Mouse (Mus musculus) yolk sac, embryonic 10.5 days (tissue): ENCODE measurements around the gene Gm7324.
"Not testable (repeated sequence)": the region's sequence is repeated elsewhere in the genome, so short reads cannot be mapped to it uniquely, and the experiment has no call there.

Source experiments
- DNase-seq: peaks from one replicate; pipeline ENCODE4 v3.0.0-alpha.2; 2017; ENCODE audit warnings: low spot score

Gene Gm7324

DNA sequence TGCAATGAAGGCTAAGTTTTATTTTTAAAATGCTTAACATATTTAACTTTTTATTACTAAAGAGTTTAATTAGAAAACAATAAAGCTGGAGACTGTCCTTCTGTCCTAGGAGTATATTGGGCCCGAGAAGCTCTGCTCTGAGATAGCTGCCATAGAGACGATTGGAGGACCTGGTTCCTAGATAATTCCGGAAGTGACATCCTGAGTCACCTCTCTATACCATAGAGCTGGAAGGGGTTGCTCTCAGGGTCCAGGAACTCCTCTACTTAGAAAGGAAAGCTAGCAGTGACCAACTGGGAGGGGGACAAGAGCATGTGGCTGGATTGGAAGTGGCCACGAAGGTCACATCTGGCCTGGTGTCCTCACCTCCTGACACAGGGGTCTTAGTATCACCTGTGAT is at the start of gene Gm7324:
TSS of gene Gm7324 (plus strand) at position 208 of the 400 bp plus-strand sequence.
- DNase-seq, result not testable (repeated sequence)

DNA sequence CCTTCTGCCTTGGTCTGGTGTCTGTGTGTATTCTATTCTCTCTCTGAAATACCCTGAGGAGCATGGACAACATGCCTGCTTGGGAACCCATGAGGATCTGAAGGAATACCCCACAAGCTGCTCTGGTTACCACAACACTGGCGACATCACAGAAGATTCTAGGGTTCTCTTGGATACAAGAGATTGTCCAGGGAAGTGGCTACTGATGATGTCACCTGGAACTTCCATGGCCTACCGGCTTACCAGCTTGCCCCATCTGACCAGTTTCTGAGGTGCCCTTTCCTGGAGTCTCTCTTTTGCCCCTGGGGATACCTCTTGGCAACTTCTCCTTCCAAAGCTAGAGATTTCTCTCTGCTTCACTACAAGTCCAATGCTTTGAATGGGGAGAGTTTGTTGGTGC is 20.5 kb upstream of the Gm7324 start, which contains the start of gene Gm8165:
TSS of gene Gm8165 (minus strand) at position 101 of the 400 bp plus-strand sequence.
- not testable (repeated sequence) for DNase-seq

DNA sequence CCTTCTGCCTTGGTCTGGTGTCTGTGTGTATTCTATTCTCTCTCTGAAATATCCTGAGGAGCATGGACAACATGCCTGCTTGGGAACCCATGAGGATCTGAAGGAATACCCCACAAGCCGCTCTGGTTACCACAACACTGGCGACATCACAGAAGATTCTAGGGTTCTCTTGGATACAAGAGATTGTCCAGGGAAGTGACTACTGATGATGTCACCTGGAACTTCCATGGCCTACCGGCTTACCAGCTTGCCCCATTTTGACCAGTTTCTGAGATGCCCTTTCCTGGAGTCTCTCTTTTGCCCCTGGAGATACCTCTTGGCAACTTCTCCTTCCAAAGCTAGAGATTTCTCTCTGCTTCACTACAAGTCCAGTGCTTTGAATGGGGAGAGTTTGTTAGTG is 29.8 kb downstream of the Gm7324 start, which contains the start of gene Gm16506:
TSS of gene Gm16506 (minus strand) at position 101 of the 400 bp plus-strand sequence.
- not testable (repeated sequence) for DNase-seq

DNA sequence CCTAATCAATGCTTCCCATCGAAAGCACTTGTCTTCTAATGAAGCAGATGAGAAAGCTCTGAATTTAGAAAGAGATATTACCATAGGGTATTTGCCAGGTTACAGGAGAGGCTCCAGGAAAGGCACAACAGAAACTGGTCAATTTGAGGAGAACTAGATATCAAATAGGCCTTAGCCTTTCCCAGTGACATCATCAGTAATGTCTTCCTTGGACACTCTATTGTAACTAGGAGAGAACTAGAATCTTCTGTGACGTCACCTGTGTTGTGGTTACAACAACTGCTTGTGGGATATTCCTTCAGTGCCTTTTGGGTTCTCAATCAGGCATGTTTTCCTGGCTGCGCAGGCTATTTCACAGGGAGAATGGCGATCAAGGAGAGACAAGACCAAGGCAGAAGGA is 49.9 kb downstream of the Gm7324 start, which contains the start of gene Gm6526:
TSS of gene Gm6526 (plus strand) at position 301 of the 400 bp plus-strand sequence.
- DNase-seq, result not testable (repeated sequence)
